Mouse (Mus musculus) adrenal gland, postnatal 10 days (tissue): ENCODE measurements around the gene Rin2. TPM values are rescaled to one million over a fixed set of nuclear protein-coding genes. Genes with fewer than 3 reads are reported as not detected.
"Not testable (repeated sequence)": the region's sequence is repeated elsewhere in the genome, so short reads cannot be mapped to it uniquely, and the experiment has no call there.

Experiments
- DNase-seq: peaks from one replicate; pipeline ENCODE4 v3.0.0; 2021; ENCODE audit warnings: mixed read lengths
- total RNA-seq, 2 experiments: library from RNA; stranded (reverse); gene quantifications; 2 replicates each; pipeline ENCODE4 v1.2.3; 2021

Gene Rin2
- total RNA-seq, 2 experiments from 2014 or later = 24.6 to 32.2 TPM

GRCm38 (mm10) chr2:145683536-145683935, 8.5 kb downstream of the Rin2 start:
- peak; percentile 82 for DNase-seq

GRCm38 (mm10) chr2:145684151-145684550, 9.1 kb downstream of the Rin2 start:
- DNase-seq = no peak

- DNase-seq = no peak
These were observed 9.9 kb downstream of the Rin2 start for GRCm38 (mm10) chr2:145684891-145685290.

- DNase-seq = no peak
These were observed 11.0 kb downstream of the Rin2 start for GRCm38 (mm10) chr2:145686017-145686416.

GRCm38 (mm10) chr2:145691367-145692009, 16.5 kb downstream of the Rin2 start:
- DNase-seq = no peak

GRCm38 (mm10) chr2:145697160-145697559, 22.1 kb downstream of the Rin2 start:
- DNase-seq = no peak

GRCm38 (mm10) chr2:145699414-145700071, 24.5 kb downstream of the Rin2 start:
- DNase-seq = peak; percentile 61

- no peak for DNase-seq
These were observed 25.4 kb downstream of the Rin2 start for GRCm38 (mm10) chr2:145700237-145700985.

GRCm38 (mm10) chr2:145701605-145702335, 26.8 kb downstream of the Rin2 start:
- peak; percentile 28 for DNase-seq

- no peak for DNase-seq
These were observed 29.7 kb downstream of the Rin2 start for GRCm38 (mm10) chr2:145704738-145705137.

- DNase-seq = no peak
These were observed 34.8 kb downstream of the Rin2 start for GRCm38 (mm10) chr2:145709727-145710389.

- DNase-seq = no peak
These were observed 36.5 kb downstream of the Rin2 start for GRCm38 (mm10) chr2:145711512-145711911.

- no peak for DNase-seq
These were observed 37.0 kb downstream of the Rin2 start for GRCm38 (mm10) chr2:145712026-145712425.

- DNase-seq = no peak
These were observed 42.5 kb downstream of the Rin2 start for GRCm38 (mm10) chr2:145717539-145717938.

GRCm38 (mm10) chr2:145718624-145719183, 43.7 kb downstream of the Rin2 start:
- DNase-seq = no peak

- DNase-seq = no peak
These were observed 45.1 kb downstream of the Rin2 start for GRCm38 (mm10) chr2:145720157-145720556.

GRCm38 (mm10) chr2:145720743-145721142, 45.7 kb downstream of the Rin2 start:
- no peak for DNase-seq

GRCm38 (mm10) chr2:145722304-145722703, 47.3 kb downstream of the Rin2 start:
- not testable (repeated sequence) for DNase-seq

GRCm38 (mm10) chr2:145724288-145724687, 49.3 kb downstream of the Rin2 start:
- no peak for DNase-seq

- DNase-seq = no peak
These were observed 54.4 kb downstream of the Rin2 start for GRCm38 (mm10) chr2:145729414-145729813.

GRCm38 (mm10) chr2:145730189-145730880, 55.3 kb downstream of the Rin2 start:
- no peak for DNase-seq
